Mouse (Mus musculus) CD8-positive naive resting alpha-beta T cell, adult 2 months (primary cell): ENCODE results near the gene Nanp.

Experiments
- DNase-seq, 2 experiments: peaks; one replicate each; pipeline ENCODE4 v3.0.0; 2022; ENCODE audit warnings: low read depth in 2 of 2, low spot score in 2 of 2

Nanp gene

GRCm38 (mm10) chr2:150999021-150999420 lies 40.2 kb downstream of the Nanp start:
- no peak for DNase-seq

GRCm38 (mm10) chr2:150997618-150998017 lies 41.6 kb downstream of the Nanp start:
- no peak for DNase-seq

- DNase-seq: no peak
Observed at GRCm38 (mm10) chr2:150995324-150995723, 43.9 kb downstream of the Nanp start.

- DNase-seq: no peak
Observed at GRCm38 (mm10) chr2:150991050-150991449, 48.1 kb downstream of the Nanp start.

GRCm38 (mm10) chr2:150990506-150990905 lies 48.7 kb downstream of the Nanp start:
- no peak for DNase-seq

GRCm38 (mm10) chr2:150985359-150985758 lies 53.8 kb downstream of the Nanp start:
- no peak for DNase-seq

GRCm38 (mm10) chr2:150982051-150982450 lies 57.1 kb downstream of the Nanp start:
- DNase-seq: no peak

GRCm38 (mm10) chr2:150981524-150981923 lies 57.7 kb downstream of the Nanp start:
- DNase-seq: no peak

GRCm38 (mm10) chr2:150979861-150980620 lies 59.2 kb downstream of the Nanp start:
- DNase-seq: no peak
